Mouse (Mus musculus) embryonic facial prominence, embryonic 10.5 days (tissue): Measurements from ENCODE around the gene Cldn7. TPM values are rescaled to one million over a fixed set of nuclear protein-coding genes. Genes with fewer than 3 reads are reported as not detected.
"Not testable (repeated sequence)": the region's sequence is repeated elsewhere in the genome, so short reads cannot be mapped to it uniquely, and the experiment has no call there.

ENCODE experiments used
- DNase-seq: peaks from one replicate; pipeline ENCODE4 v3.0.0-alpha.2; 2017; ENCODE audit warnings: low spot score
- H3K27ac ChIP-seq: fragments of 300-500 bp; sonication (generic); replicated peaks from 2 replicates; pipeline ENCODE4 v1.5.1; 2016; ENCODE audit warnings: mild to moderate bottlenecking
- H3K27me3 ChIP-seq: fragments of 300-500 bp; sonication (generic); replicated peaks from 2 replicates; pipeline ENCODE4 v1.6.1; 2016; ENCODE audit warnings: low read depth, mild to moderate bottlenecking; ENCODE audit not compliant: poor library complexity, severe bottlenecking
- H3K36me3 ChIP-seq: fragments of 300-500 bp; sonication (generic); replicated peaks from 2 replicates; pipeline ENCODE4 v1.6.1; 2016; ENCODE audit warnings: mild to moderate bottlenecking, moderate library complexity
- H3K4me1 ChIP-seq: fragments of 300-500 bp; sonication (generic); 2 replicates; pipeline ENCODE4 v1.6.1; 2016
- H3K4me3 ChIP-seq: fragments of 300-500 bp; sonication (generic); 2 replicates; pipeline ENCODE4 v1.5.1; 2016; ENCODE audit warnings: mild to moderate bottlenecking, moderate library complexity
- H3K9me3 ChIP-seq: fragments of 300-500 bp; sonication (generic); 2 replicates; pipeline ENCODE4 v1.6.1; 2016; ENCODE audit warnings: mild to moderate bottlenecking
- WGBS: fragments of 180-500 bp; shearing (Covaris S2); methylation state at CpG from one replicate; pipeline ENCODE4 v1.1.7; 2016; 5-methylcytosine and 5-hydroxymethylcytosine counted together
- polyA plus RNA-seq: library from polyadenylated mRNA; unstranded; fragments of >200 nt; fragmentation: Nextera tagmentation; extraction: Ambion mirVana; gene quantifications from 2 replicates; pipeline ENCODE4 v1.2.1, GENCODE M21; 2016

Gene Cldn7
- 56.3 and 56.4 TPM in 2 replicates for polyA plus RNA-seq

GRCm38 (mm10) chr11:69964650-69965270, at the start of gene Cldn7:
Cldn7 (plus strand) TSS chr11:69964779.
- peak within 1 kb of the TSS; percentile 76 for H3K27ac ChIP-seq
- H3K27me3 ChIP-seq, result peaks cover 78% of the 10 kb centered on the region
- H3K36me3 ChIP-seq, result peaks cover 25% of the 10 kb centered on the region
- H3K4me3 ChIP-seq, result peak within 1 kb of the TSS; percentile 56
- peaks cover 19% of the 10 kb centered on the region for H3K4me1 ChIP-seq
- no peaks in the 10 kb centered on the region for H3K9me3 ChIP-seq
- 10% methylated on average over 24 of the region's 24 CpGs for WGBS
- peak; percentile 30 for DNase-seq

- H3K27me3 ChIP-seq, result no peaks in the 10 kb centered on the region
- H3K36me3 ChIP-seq, result peaks cover 88% of the 10 kb centered on the region
- H3K27ac ChIP-seq, result peak overlapping the region; percentile 92; the same call in 1 of the 2 replicates
- no peaks in the 10 kb centered on the region for H3K9me3 ChIP-seq
- H3K4me1 ChIP-seq, result peaks cover 56% of the 10 kb centered on the region
- H3K4me3 ChIP-seq, result peak overlapping the region; percentile 73
- no peak for DNase-seq
- 38% methylated on average over 9 of the region's 9 CpGs for WGBS
Measured at GRCm38 (mm10) chr11:69914917-69915430, 49.6 kb upstream of the Cldn7 start.

- WGBS, result 71% methylated on average over 5 of the region's 5 CpGs
- no peaks in the 10 kb centered on the region for H3K9me3 ChIP-seq
- H3K27me3 ChIP-seq, result no peaks in the 10 kb centered on the region
- no peak for DNase-seq
- peaks cover 78% of the 10 kb centered on the region for H3K36me3 ChIP-seq
- H3K27ac ChIP-seq, result no peak overlapping the region; the same call in 1 of the 2 replicates
- H3K4me3 ChIP-seq, result peak overlapping the region; percentile 73
- H3K4me1 ChIP-seq, result peaks cover 62% of the 10 kb centered on the region
Measured at GRCm38 (mm10) chr11:69915667-69916627, 48.6 kb upstream of the Cldn7 start.

- H3K4me3 ChIP-seq, result peak overlapping the region; percentile 73; the same call in 1 of the 2 replicates
- not testable (repeated sequence) for H3K9me3 ChIP-seq, H3K27ac ChIP-seq, DNase-seq, H3K27me3 ChIP-seq
- peaks cover 64% of the 10 kb centered on the region for H3K4me1 ChIP-seq
- H3K36me3 ChIP-seq, result peaks cover 69% of the 10 kb centered on the region
- 68% methylated on average over 7 of the region's 7 CpGs for WGBS
Measured at GRCm38 (mm10) chr11:69916652-69917378, 47.8 kb upstream of the Cldn7 start.

- Histone ChIP-seq H3K4me3 (peak overlapping the region; percentile 26; the same call in 1 of the 2 replicates), H3K4me1 (peaks cover 68% of the 10 kb centered on the region), H3K27ac (no peak overlapping the region), H3K36me3 (peaks cover 63% of the 10 kb centered on the region), H3K9me3 (no peaks in the 10 kb centered on the region), H3K27me3 (no peaks in the 10 kb centered on the region)
- WGBS, result 83% methylated on average over 8 of the region's 8 CpGs
- DNase-seq, result no peak
Measured at GRCm38 (mm10) chr11:69917379-69917948, 47.1 kb upstream of the Cldn7 start.

GRCm38 (mm10) chr11:69918118-69918517, 46.5 kb upstream of the Cldn7 start:
- DNase-seq, result no peak
- 86% methylated on average over 5 of the region's 5 CpGs for WGBS
- Histone ChIP-seq H3K9me3 (no peaks in the 10 kb centered on the region), H3K36me3 (peaks cover 56% of the 10 kb centered on the region), H3K27me3 (no peaks in the 10 kb centered on the region), H3K4me1 (peaks cover 69% of the 10 kb centered on the region), H3K27ac (no peak overlapping the region), H3K4me3 (0 out of 2 replicates have a peak overlapping the region, but pooled peaks have one; percentile 99)

- no peak overlapping the region for H3K27ac ChIP-seq
- no peaks in the 10 kb centered on the region for H3K9me3 ChIP-seq
- peak overlapping the region; percentile 99 for H3K4me3 ChIP-seq
- H3K4me1 ChIP-seq, result peaks cover 63% of the 10 kb centered on the region
- H3K27me3 ChIP-seq, result no peaks in the 10 kb centered on the region
- DNase-seq, result no peak
- WGBS, result 84% methylated on average over 9 of the region's 9 CpGs
- peaks cover 51% of the 10 kb centered on the region for H3K36me3 ChIP-seq
Measured at GRCm38 (mm10) chr11:69919053-69919452, 45.5 kb upstream of the Cldn7 start.

- Histone ChIP-seq H3K27me3 (no peaks in the 10 kb centered on the region), H3K4me3 (peak overlapping the region; percentile 99), H3K36me3 (peaks cover 49% of the 10 kb centered on the region), H3K9me3 (no peaks in the 10 kb centered on the region), H3K4me1 (peaks cover 58% of the 10 kb centered on the region), H3K27ac (peak overlapping the region; percentile 99)
- DNase-seq, result peak; percentile 76
- WGBS, result under 1% methylated on average over 17 of the region's 17 CpGs
Measured at GRCm38 (mm10) chr11:69919661-69920265, 44.8 kb upstream of the Cldn7 start.

GRCm38 (mm10) chr11:69920266-69921031, 44.1 kb upstream of the Cldn7 start:
- peak overlapping the region; percentile 99 for H3K4me3 ChIP-seq
- H3K9me3 ChIP-seq, result no peaks in the 10 kb centered on the region
- peaks cover 42% of the 10 kb centered on the region for H3K36me3 ChIP-seq
- peak; percentile 80 for DNase-seq
- H3K4me1 ChIP-seq, result peaks cover 51% of the 10 kb centered on the region
- H3K27ac ChIP-seq, result peak overlapping the region; percentile 99
- WGBS, result under 1% methylated on average over 64 of the region's 65 CpGs
- no peaks in the 10 kb centered on the region for H3K27me3 ChIP-seq

GRCm38 (mm10) chr11:69921114-69922011, 43.2 kb upstream of the Cldn7 start, which contains the start of gene Eif5a:
Eif5a (minus strand) TSS chr11:69921958.
- WGBS, result under 1% methylated on average over 78 of the region's 78 CpGs
- DNase-seq, result peak; percentile 100
- Histone ChIP-seq H3K9me3 (no peaks in the 10 kb centered on the region), H3K27me3 (no peaks in the 10 kb centered on the region), H3K27ac (peak within 1 kb of the TSS; percentile 99), H3K36me3 (peaks cover 33% of the 10 kb centered on the region), H3K4me1 (peaks cover 42% of the 10 kb centered on the region), H3K4me3 (peak within 1 kb of the TSS; percentile 99)
